Mouse (Mus musculus) neutrophil, adult 5-6 weeks (primary cell): ENCODE data around the gene Oas1a. TPM values are rescaled to one million over a fixed set of nuclear protein-coding genes. Genes with fewer than 3 reads are reported as not detected.
"Not testable (repeated sequence)": the region's sequence is repeated elsewhere in the genome, so short reads cannot be mapped to it uniquely, and the experiment has no call there.

ENCODE experiments used
- ATAC-seq: fragments of 151-379, 151-347 bp; 2 replicates; pipeline ENCODE4 v1.8.0; 2017; ENCODE audit warnings: mild to moderate bottlenecking, moderate TSS enrichment; ENCODE audit not compliant: insufficient number of reproducible peaks, poor library complexity, low FRiP score, severe bottlenecking; ENCODE audit errors: extremely low read depth
- total RNA-seq: library from RNA; stranded (forward); fragments of 200-1000 nt; gene quantifications from 2 replicates; pipeline ENCODE4 v1.2.3, GENCODE M21; 2017

Gene Oas1a
- total RNA-seq, 1 experiment from 2014 or later: 27.4 TPM

DNA sequence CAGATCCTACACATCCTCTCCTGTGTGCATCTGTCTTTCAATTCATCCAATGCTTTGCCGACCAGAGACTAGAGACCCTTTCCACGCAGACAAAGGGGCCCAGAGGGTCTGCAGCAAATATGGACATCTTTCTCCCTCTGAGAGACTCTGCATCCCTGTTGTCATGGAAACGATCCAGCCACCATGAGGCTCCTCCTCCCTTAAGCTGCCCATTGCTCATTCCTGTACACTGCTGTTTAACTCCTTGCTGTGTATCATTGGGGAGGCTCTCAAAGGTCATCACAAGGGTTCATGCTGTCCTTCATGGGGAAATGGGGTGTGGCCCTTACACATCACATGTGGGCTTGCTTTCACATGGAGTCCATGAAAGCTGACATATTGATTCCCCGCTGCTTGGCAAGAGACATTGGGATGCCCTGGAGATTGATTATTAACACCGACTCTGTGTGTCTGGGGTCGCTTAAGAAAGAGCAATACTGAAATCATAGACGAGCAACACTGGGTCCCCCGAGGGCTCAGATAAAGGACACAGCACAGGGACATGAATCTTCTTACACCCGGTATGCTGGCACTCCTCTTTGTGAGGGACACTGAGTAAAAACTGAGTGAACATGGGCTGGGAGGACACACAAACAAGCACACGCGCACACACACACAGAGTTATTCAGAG, 12.0 kb downstream of the Oas1a start:
- no peak for ATAC-seq

DNA sequence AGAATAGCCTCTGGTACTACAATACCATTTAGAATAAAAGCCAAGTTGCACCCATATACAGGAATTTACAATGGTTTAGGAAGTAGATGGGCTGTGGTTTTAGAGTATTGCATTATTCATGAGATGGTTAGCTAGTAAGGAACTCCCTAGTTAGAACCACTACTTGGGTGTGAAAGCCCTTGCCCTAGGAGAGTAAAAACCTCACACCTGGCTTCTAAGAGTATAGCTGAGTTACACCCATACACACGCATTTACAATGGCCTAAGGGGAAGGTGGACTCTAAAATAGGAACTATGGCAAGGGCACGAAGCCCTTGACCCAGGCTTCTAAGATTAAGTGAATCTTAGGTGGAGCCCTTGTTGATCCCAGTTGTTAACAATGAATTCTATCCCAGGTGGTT, 12.6 kb downstream of the Oas1a start:
- not testable (repeated sequence) for ATAC-seq

DNA sequence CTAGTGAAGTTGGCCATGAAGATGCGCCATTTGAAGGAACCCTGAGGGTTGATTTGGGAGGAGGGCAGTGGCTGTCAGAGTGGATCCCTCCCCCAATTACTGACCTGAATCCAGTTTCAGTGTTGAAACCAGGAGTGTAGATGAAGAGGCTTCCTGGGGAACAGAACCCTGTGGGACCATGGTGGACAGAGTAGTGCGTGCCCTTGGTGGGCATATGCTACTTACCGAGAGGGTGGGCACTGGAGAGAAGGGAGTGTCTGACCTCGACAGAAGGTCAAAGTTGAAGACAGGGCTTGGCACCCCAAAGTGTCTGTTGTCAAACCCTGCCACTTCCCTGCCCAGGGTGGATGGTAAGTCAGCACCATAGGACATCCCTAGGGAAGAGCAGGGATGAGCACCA, 13.5 kb downstream of the Oas1a start:
- ATAC-seq: not testable (repeated sequence)

DNA sequence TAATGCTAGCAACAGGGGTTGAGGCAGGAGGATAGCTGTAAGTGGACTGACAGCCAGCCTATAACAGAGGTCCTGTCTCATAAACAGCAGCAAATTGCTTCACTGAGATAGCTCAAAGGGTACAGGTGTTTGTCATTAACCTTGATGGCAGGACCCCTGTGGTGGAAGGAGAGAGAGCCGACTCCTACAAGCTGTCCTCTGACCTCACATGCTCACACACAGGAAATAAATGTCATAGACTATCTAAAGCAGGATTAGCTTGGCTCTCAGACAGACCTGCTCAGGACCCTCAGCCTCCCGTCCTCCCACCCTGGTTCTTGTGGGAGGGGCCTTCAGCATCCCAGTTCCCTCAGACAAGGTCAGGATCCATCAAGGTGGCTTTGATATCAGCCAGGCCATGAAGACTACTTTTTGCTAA, 15.1 kb downstream of the Oas1a start:
- no peak for ATAC-seq

DNA sequence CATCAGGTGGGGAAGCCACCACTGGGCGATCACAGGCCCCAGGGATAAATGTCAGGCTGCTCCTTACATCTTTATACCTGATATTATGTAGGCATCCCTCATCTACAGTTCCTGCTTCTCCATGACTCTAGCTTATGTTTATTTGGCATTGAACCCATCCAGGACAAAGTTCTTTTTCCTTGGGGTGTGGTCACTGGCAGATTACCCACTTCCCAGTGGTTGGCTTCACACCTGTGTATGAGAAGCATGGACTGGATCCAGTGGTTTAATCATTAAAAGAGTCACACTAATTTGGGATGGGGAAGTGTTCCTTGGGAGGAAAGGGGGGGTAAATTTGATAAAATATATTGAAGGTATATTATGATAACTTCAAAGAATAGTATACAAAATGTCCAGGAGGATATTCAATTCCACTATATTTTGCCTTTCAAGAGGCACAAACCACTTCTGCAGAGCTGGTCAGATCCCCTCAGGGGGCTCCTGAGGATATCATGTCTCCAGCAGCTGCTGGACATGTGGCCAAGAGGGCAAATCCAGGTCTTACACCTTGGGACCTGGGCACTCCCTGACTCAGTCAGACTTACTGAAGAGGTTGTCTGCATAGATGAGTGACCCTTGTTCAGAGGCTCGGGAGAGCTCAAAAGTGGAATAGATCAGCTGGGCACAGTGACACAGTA, 15.6 kb downstream of the Oas1a start:
- not testable (repeated sequence) for ATAC-seq

DNA sequence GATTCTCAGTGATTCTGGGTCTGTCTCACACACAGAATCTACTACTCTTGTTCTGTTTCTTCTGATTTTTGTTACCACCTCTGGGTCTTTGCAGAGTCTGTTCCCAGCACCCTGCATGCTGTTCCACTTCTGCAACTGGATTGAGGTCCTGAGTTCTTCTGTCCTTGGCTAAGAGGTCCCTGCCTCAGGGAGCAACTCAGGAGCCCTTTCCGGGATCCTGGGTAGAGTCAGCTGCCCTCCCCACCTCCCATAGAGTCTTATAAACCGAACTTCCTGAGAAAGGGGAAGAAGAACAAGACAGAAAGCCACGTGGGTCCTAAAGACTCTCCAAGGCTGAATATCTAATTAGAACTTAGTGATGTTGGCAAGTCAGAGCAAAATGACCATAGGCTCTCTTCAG, 16.3 kb downstream of the Oas1a start:
- no peak for ATAC-seq

DNA sequence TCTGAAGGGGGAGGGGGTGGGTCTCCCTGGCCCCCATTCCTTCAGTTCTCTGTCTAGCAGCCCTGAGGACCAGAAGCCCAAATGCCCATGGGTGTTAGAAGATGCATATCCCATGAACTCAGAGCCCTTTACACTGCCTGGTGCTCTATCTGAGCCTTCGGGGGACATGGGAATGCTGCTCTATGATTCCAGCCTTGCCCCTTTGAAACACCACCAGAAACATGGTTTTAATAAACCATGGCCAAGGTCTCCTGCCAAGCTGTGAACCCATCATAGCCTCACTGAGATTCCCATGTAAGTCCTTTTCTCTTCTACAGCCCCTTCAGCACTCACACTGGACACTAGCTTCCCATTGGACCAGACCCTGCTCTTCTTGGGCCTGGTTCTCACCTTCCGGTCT, 17.3 kb downstream of the Oas1a start:
- no peak for ATAC-seq

DNA sequence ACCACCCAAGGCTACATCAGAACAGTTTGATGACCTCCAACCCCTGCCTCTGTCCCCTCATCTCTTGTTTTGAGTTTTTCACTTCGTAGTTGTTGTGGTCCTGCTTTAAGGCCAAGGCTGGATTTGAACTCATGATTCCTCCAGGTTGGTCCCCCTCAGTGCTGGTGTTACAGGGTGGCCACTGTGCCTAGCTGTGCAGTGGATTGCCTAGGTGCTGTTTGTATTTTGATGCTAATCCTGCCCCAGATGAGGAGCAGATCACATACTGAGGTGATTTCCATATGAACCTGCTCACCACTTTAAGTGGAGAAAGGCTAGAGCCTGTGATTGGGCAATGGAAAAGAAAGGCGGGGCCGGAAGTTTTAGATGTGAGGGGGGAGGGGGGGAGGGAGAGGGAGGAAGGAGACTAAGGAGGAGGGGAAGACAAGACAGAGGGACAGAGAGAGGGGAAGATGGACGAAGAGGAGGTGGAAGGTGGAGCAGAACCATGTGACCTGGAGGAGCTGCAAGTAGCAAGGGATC, 19.0 kb downstream of the Oas1a start:
- ATAC-seq: not testable (repeated sequence)

DNA sequence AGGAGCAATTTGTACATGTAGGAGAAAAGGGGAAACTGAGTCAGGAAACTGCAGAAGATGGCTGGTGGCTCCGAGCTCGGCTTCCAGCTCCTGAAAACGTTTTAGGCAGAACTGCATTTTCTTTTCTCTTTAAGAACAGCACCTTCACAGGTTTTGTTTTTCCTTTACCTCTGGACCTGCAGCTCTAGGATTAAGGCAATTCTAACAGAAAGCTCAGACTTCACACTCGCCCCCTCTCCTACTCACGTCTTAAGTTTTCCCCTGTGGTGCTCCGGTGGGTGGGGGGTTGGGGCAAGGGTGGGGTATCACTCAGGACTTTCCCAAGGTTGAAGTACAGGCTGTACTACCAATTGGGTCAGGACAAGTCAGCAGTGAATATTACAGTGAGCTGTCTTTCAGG, 19.5 kb downstream of the Oas1a start:
- no peak for ATAC-seq

DNA sequence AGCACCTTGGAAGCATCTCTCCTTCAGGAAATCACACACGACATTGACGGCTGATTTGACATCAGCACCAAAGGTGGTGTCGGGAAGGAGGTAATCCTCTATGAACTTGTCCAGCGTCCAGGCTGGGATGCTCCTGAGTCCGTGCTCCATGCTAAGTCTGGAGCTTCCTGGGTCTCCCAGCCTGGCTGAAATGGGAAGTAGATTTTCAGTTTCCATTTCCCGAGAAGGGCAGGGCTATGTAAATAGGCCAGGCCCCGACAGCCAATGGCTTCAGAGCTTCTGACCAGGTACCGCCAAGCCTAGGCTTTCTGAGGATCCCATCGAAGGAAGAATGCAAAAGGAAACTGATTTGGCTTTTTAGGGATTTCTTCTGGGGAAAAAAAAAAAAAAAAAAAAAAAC, 19.9 kb downstream of the Oas1a start, which contains the start of gene Oas1g:
TSS of gene Oas1g (minus strand) at position 201 of the 400 bp plus-strand sequence.
- not testable (repeated sequence) for ATAC-seq

DNA sequence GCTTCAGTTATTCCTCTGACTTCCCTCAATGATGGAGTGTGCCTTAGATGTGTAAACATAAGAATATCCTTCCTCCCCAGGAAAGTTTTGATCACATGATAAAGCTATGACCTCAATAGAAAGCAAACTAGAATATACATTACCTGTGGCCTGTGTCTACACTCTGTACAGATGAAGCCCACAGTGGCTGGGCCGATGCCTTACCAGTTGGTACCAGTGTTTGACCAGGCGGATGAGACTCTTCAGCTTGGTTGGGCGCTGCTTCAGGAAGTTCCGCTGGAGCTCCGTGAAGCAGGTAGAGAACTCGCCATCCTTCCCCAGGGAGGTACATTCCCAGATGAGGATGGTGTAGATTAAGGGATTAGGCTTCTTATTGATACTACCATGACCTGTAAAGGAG, 25.6 kb downstream of the Oas1a start:
- ATAC-seq: not testable (repeated sequence)

DNA sequence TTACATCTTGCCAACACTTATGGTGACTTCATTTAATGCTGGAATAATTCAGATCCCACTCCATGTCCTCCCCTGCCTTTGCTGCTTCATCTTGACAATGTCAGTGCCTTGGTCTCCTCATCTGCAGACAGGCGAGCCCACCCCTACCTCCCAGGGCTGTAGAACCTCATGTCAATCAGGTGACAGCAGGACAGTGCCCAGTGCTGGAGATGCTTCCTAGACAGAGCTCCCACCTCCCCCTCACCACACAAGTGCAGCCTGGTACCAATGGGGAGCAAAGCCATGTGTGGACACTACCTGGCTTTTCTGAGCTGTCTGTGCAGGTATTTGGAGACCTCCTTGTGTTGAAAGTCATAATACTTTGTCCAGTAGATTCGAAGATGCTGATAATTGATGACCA, 28.5 kb downstream of the Oas1a start:
- ATAC-seq: not testable (repeated sequence)

DNA sequence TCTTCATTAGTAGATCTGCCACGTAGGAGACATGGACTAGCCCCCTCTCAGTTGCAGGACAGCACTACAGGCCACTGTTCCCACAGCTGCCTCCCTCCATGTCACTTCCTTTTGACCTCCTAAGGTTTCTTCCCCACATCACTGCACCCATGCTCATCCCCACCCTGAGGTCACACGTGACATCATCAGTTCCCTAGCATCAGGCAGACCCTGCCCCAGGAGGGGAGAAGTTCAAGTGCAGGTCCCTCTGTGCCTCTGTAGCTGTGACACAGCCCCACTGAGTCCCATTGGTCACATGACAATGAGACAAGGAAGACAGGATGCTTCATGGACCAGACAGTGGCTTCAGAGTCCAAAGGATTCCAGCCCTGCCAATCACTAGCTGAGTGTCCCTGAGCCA, 29.9 kb downstream of the Oas1a start:
- not testable (repeated sequence) for ATAC-seq

DNA sequence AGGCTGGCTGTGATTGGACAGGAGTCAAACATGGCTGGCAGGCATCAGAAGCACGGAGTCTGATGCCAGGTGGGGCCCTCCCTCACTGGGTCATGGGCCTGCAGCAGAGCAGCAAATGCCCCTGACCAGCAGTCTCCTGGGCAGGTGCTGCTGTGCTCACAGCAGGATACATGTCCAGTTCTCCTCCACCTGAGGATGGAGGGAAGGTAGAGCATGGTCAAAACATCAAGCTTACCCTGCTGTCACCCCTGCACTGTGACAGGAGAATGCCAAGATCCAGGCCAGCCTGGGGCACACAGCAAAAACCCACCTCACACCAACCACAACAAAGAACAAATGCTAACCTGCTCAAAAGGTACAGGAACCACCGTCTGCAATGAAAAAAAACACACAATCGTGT, 30.5 kb downstream of the Oas1a start:
- not testable (repeated sequence) for ATAC-seq

DNA sequence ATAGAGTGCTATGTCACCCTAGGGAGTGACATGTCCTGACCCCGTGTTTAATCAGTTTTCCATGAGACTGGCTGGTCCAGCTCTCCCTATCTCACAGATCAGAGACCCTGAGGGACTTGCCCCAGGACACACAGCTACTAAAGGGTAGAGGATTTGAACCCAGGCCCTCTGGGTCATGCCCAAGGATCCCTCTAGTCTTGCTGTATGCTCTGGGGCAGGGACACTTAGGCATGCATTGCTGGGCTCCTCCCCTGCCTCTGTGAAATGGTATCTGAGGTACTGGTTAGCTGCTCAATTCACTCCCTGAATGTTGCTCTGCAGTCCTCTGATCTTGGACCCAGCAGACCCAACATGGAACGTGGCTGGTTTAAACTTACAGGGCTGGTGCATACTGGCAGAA, 35.9 kb downstream of the Oas1a start:
- no peak for ATAC-seq

DNA sequence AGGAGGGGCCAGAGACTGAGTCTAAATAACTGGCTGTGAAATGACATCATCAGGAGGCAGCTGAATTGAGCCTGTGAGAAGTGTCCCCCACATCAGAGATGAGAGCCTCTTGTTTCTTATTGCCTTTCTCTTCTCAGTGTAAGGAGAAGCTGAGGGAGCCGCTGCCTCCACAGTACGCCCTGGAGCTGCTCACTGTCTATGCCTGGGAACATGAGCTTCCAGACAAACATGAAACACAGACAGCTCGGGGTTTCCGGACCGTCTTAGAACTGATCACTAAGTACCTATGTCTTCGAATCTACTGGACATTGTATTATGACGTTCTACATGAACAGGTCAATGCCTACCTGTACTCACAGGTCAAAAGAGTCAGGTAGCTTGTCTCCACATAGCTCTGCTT, 36.5 kb downstream of the Oas1a start:
- ATAC-seq: no peak

DNA sequence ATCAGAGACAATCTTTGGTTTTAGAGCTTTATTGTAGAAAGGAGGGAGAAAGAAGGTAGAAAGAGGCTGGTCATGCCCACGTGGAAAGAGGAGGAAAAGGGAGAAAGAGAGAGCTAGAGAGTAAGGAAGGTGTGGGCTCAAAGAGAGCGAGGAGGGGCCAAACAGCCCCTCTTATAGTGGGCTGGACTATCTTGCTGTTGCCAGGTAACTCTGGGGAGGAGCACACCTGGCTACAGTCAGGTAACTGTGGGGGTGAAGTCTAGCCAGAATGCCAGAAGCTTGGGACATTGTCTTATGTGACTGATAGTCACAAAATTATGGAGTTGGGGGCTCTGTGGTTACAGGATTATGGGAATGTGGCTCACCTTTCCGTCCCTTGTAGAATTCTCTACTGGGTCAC, 37.2 kb downstream of the Oas1a start:
- no peak for ATAC-seq

DNA sequence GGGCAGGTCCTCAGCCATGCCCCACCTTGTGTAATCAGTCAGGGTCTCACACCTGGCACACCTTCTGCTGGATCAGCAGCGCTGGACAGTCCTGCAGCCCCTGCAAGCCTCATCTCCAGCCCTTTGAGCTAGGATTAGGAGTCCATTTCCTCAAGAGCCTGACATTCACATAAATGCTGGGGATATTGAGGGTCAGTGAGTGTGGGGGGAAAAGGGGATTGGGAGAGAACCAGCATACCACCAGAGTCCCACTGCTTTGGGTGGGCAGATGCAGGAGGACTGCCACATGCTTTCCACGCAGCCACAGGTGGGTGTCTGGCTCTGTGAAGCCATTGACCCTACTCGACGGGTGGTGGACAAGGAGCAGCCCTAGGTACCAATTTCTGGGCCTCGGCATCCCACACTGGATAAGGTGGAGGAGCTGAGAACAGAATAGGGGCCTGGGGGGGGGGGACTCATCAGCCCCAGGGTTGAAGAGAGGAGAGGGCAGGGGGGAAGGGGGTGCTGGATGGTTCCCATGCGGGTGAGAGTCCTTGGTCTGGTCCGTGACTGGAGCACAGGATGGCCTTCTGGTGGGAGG, 37.8 kb downstream of the Oas1a start:
- ATAC-seq: no peak

DNA sequence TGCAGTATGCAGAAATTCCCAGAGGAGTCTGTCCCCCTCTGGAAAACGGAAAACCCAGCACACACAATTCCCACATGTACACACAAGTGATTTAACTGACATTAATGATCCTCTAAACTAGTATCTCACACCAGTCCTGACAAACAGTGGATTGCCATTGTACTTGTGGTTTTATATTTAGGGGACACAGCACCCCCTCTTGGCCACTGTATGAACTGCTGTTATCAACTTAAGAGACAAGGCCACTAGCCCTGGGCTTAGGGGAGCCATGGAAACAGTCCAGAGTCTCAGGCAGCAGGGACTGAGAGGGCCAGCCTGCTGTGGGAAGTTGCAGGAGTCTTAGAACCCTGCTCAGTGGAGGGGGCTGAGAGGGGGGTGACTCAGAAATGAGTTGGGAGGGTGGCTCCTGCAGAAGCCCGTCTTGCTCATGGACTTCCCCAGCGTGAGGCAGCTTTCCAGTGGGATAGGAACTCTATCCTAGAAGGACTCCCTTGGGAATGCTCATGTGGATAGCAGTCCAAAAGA, 41.9 kb downstream of the Oas1a start:
- no peak for ATAC-seq

DNA sequence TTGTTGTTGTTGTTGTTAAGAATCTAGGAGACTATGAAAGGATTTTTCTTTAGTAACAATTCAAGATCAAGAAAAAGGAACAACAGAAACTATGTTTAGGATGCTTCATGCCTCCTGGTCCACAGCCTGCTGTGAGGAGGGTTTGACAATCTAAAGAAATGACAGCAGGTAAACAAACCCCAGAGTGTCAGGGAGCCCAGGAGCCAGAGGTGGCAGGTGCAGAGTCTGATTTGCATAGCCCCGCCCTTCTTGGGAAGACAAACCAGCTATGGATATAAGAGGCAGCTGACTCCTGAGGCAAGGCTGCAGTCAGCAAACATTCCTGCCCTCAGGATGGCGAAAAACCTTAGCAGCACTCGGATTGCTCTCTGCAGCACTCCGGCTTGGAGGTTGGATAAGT, 46.2 kb downstream of the Oas1a start, which contains the start of gene Oas1h:
TSS of gene Oas1h (plus strand) at position 301 of the 400 bp plus-strand sequence.
- ATAC-seq: no peak
